Mouse (Mus musculus): ENCODE results near the gene Rsu1. TPM values are rescaled to one million over a fixed set of nuclear protein-coding genes. Genes with fewer than 3 reads are reported as not detected.

The Rsu1 gene
- polyA plus RNA-seq, 1 experiment from 2014 or later, result 140 TPM

GRCm38 (mm10) chr2:13270736-13271135 lies 479 bp downstream of the Rsu1 start:
- peak overlapping the region; percentile 71 for H3K9ac ChIP-seq (ENCODE audit: low read depth, low read length)
- ATAC-seq (ENCODE audit: low read depth) (0 out of 2 replicates have a peak, but pooled peaks have one; percentile 0), DNase-seq (ENCODE audit: low spot score) (peak; percentile 6)
- H3K36me3 ChIP-seq (ENCODE audit: control insufficient read depth, insufficient read depth, low read length), result no peaks in the 10 kb centered on the region
- H3K9me3 ChIP-seq (ENCODE audit: control insufficient read depth, low read length), result no peaks in the 10 kb centered on the region
- 0 out of 2 replicates have a peak overlapping the region, but pooled peaks have one; percentile 45 for H3K27ac ChIP-seq (replicated peaks; ENCODE audit: low read depth, low read length)
- H3K4me2 ChIP-seq (ENCODE audit: low read depth, low read length), result peak overlapping the region; percentile 88
- H3K4me1 ChIP-seq (ENCODE audit: control insufficient read depth, insufficient read depth, low read length), result peaks cover 3% of the 10 kb centered on the region; the same call in 1 of the 2 replicates
- peak overlapping the region; percentile 60 for H3K4me3 ChIP-seq (ENCODE audit: low read depth, low read length)
- no peaks in the 10 kb centered on the region for H3K27me3 ChIP-seq (replicated peaks; ENCODE audit: control insufficient read depth, insufficient read depth, low read length)
- 40% methylated on average over 8 of the region's 8 CpGs for WGBS

DNA sequence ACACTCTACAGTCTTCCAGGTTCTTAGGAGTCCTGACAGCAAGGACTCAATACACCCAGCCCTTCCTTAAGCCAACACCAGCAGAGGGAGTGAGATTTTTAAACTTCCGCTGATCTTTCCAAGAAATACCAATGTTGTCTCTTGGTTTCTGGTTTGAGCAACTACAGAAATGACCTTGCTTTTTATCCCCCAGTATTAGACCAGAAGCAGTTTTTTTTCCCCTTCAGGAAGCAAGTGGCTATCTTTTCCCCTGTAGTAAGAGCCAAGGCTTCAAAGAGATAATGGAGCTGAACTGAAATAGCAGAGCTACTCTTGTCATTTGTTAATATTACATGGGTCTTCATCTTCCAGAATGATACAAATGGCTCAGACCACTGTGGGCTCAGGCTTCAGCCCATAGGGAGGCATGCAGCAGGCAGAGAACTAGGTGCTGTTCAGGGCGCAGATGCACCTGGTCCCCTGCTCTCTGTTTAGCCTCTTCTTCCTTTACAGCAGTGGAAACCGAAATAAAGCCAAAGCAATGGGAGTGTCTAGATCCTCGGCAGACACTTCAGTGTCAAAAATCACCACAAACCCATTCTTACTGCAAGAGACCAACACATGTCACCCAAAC lies 2.4 kb downstream of the Rsu1 start:
- H3K27ac ChIP-seq (replicated peaks; ENCODE audit: low read depth, low read length), result no peak overlapping the region
- WGBS, result 94% methylated on average over 4 of the region's 4 CpGs
- ATAC-seq (ENCODE audit: low read depth), result no peak

DNA sequence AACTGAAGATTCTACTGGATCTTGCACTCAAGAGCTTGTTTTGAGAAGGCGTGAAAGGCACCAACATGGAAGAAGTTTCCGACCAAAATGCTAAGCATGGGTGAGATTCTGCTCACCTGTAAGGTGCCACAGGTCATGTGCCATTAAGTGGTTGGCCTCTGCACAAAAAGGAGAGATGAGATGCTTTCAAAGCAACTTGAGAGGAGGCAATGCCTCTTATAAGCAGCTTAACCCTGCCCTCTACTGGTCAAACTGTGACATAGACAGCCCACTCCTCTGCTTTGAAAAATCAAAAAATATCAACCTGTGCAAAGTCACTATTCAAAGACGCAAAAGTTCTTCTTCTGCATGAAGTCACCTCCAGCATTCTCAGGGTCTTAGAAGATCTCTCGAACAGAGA lies 6.3 kb downstream of the Rsu1 start:
- ATAC-seq (ENCODE audit: low read depth) (no peak), DNase-seq (ENCODE audit: low spot score) (peak; percentile 75)
- Histone ChIP-seq H3K36me3 (ENCODE audit: control insufficient read depth, insufficient read depth, low read length) (0 out of 2 replicates have a peak, but pooled peaks cover 3% of the 10 kb centered on the region), H3K4me1 (ENCODE audit: control insufficient read depth, insufficient read depth, low read length) (no peaks in the 10 kb centered on the region; the same call in 1 of the 2 replicates), H3K4me3 (ENCODE audit: low read depth, low read length) (no peak overlapping the region), H3K27me3 (replicated peaks; ENCODE audit: control insufficient read depth, insufficient read depth, low read length) (no peaks in the 10 kb centered on the region), H3K9me3 (ENCODE audit: control insufficient read depth, low read length) (no peaks in the 10 kb centered on the region), H3K9ac (ENCODE audit: low read depth, low read length) (no peak overlapping the region), H3K4me2 (ENCODE audit: low read depth, low read length) (no peak overlapping the region), H3K27ac (replicated peaks; ENCODE audit: low read depth, low read length) (no peak overlapping the region)
- 47% methylated on average over 4 of the region's 4 CpGs for WGBS

More for the DNA sequence above, 2.4 kb downstream of the Rsu1 start:
- Histone ChIP-seq H3K27me3 (replicated peaks; ENCODE audit: control insufficient read depth, insufficient read depth, low read length) (no peaks in the 10 kb centered on the region), H3K4me1 (ENCODE audit: control insufficient read depth, insufficient read depth, low read length) (peaks cover 3% of the 10 kb centered on the region; the same call in 1 of the 2 replicates), H3K4me2 (ENCODE audit: low read depth, low read length) (no peak overlapping the region), H3K36me3 (ENCODE audit: control insufficient read depth, insufficient read depth, low read length) (no peaks in the 10 kb centered on the region), H3K4me3 (ENCODE audit: low read depth, low read length) (no peak overlapping the region), H3K9me3 (ENCODE audit: control insufficient read depth, low read length) (no peaks in the 10 kb centered on the region), H3K9ac (ENCODE audit: low read depth, low read length) (no peak overlapping the region)
- DNase-seq (ENCODE audit: low spot score), result no peak

DNA sequence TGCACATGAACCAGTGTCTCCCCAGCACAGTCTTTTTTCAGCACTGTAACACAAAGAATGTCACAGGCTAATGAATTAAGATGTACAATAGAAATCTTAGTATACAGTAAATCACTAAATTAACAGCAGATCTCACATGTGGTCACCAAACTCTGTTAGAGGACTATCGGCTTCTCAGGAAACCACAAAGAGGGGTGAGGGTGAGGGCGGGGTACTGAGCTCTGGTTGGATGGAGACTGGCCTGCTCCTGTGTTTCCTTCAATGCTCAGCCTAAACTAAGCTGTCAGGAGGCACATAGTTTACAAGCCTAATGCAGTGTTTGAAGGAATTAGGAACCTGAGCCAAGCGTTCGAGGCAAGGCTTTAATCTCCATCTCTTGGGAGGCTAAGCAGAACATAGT lies 8.1 kb downstream of the Rsu1 start:
- H3K4me2 ChIP-seq (ENCODE audit: low read depth, low read length), result no peak overlapping the region
- DNase-seq (ENCODE audit: low spot score), result peak; percentile 18
- H3K36me3 ChIP-seq (ENCODE audit: control insufficient read depth, insufficient read depth, low read length), result 0 out of 2 replicates have a peak, but pooled peaks cover 3% of the 10 kb centered on the region
- no peaks in the 10 kb centered on the region; the same call in 1 of the 2 replicates for H3K4me1 ChIP-seq (ENCODE audit: control insufficient read depth, insufficient read depth, low read length)
- 37% methylated on average over 4 of the region's 4 CpGs for WGBS
- H3K9me3 ChIP-seq (ENCODE audit: control insufficient read depth, low read length), result no peaks in the 10 kb centered on the region
- no peaks in the 10 kb centered on the region for H3K27me3 ChIP-seq (replicated peaks; ENCODE audit: control insufficient read depth, insufficient read depth, low read length)
- H3K27ac ChIP-seq (replicated peaks; ENCODE audit: low read depth, low read length), result no peak overlapping the region
- H3K4me3 ChIP-seq (ENCODE audit: low read depth, low read length), result no peak overlapping the region
- ATAC-seq (ENCODE audit: low read depth), result peak; percentile 50; the same call in 1 of the 2 replicates
- H3K9ac ChIP-seq (ENCODE audit: low read depth, low read length), result no peak overlapping the region

DNA sequence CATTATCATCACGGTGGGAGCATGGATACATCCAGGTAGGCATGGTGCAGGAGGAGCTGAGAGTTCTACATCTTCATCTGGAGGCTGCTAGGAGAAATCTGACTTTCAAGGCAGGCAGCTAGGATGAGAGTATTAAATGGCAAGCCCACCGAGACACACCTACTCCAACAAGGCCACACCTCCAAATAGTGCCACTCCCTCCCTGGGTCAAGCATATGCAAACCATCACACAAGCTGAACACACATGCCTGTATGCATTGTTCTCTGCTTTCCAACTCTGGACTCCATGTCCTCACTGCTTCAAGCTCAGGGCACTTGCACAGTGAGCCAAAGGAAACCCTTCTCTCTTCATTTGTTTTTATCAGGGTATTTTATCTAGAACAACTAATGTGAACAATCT lies 12.6 kb downstream of the Rsu1 start:
- no peak overlapping the region for H3K9ac ChIP-seq (ENCODE audit: low read depth, low read length)
- H3K36me3 ChIP-seq (ENCODE audit: control insufficient read depth, insufficient read depth, low read length), result peaks cover 28% of the 10 kb centered on the region
- H3K4me3 ChIP-seq (ENCODE audit: low read depth, low read length), result no peak overlapping the region
- H3K27ac ChIP-seq (replicated peaks; ENCODE audit: low read depth, low read length), result no peak overlapping the region
- no peak for DNase-seq (ENCODE audit: low spot score)
- ATAC-seq (ENCODE audit: low read depth), result no peak
- no peaks in the 10 kb centered on the region; the same call in 1 of the 2 replicates for H3K4me1 ChIP-seq (ENCODE audit: control insufficient read depth, insufficient read depth, low read length)
- 0 out of 2 replicates have a peak, but pooled peaks cover 6% of the 10 kb centered on the region for H3K9me3 ChIP-seq (ENCODE audit: control insufficient read depth, low read length)
- H3K4me2 ChIP-seq (ENCODE audit: low read depth, low read length), result no peak overlapping the region
- H3K27me3 ChIP-seq (replicated peaks; ENCODE audit: control insufficient read depth, insufficient read depth, low read length), result no peaks in the 10 kb centered on the region
- WGBS, result 70% methylated on average over 2 of the region's 2 CpGs

- ATAC-seq (ENCODE audit: low read depth) (no peak), DNase-seq (ENCODE audit: low spot score) (no peak)
- Histone ChIP-seq H3K9me3 (ENCODE audit: control insufficient read depth, low read length) (no peaks in the 10 kb centered on the region), H3K4me1 (ENCODE audit: control insufficient read depth, insufficient read depth, low read length) (no peaks in the 10 kb centered on the region), H3K27me3 (replicated peaks; ENCODE audit: control insufficient read depth, insufficient read depth, low read length) (no peaks in the 10 kb centered on the region; the same call in 1 of the 2 replicates), H3K4me3 (ENCODE audit: low read depth, low read length) (no peak overlapping the region), H3K27ac (replicated peaks; ENCODE audit: low read depth, low read length) (no peak overlapping the region), H3K36me3 (ENCODE audit: control insufficient read depth, insufficient read depth, low read length) (no peaks in the 10 kb centered on the region), H3K9ac (ENCODE audit: low read depth, low read length) (no peak overlapping the region), H3K4me2 (ENCODE audit: low read depth, low read length) (no peak overlapping the region)
- WGBS, result 51% methylated on average over 9 of the region's 9 CpGs
These were observed 30.5 kb downstream of the Rsu1 start for GRCm38 (mm10) chr2:13240711-13241110.

GRCm38 (mm10) chr2:13237140-13237901 lies 33.9 kb downstream of the Rsu1 start:
- Histone ChIP-seq H3K4me3 (ENCODE audit: low read depth, low read length) (no peak overlapping the region), H3K4me2 (ENCODE audit: low read depth, low read length) (no peak overlapping the region), H3K27ac (replicated peaks; ENCODE audit: low read depth, low read length) (no peak overlapping the region), H3K27me3 (replicated peaks; ENCODE audit: control insufficient read depth, insufficient read depth, low read length) (no peaks in the 10 kb centered on the region; the same call in 1 of the 2 replicates), H3K9ac (ENCODE audit: low read depth, low read length) (no peak overlapping the region), H3K4me1 (ENCODE audit: control insufficient read depth, insufficient read depth, low read length) (peaks cover 3% of the 10 kb centered on the region; the same call in 1 of the 2 replicates), H3K9me3 (ENCODE audit: control insufficient read depth, low read length) (no peaks in the 10 kb centered on the region), H3K36me3 (ENCODE audit: control insufficient read depth, insufficient read depth, low read length) (no peaks in the 10 kb centered on the region)
- DNase-seq (ENCODE audit: low spot score) (peak; percentile 88), ATAC-seq (ENCODE audit: low read depth) (no peak)
- 70% methylated on average over 8 of the region's 8 CpGs for WGBS

GRCm38 (mm10) chr2:13235696-13236095 lies 35.5 kb downstream of the Rsu1 start:
- ATAC-seq (ENCODE audit: low read depth), result no peak
- Histone ChIP-seq H3K36me3 (ENCODE audit: control insufficient read depth, insufficient read depth, low read length) (no peaks in the 10 kb centered on the region), H3K9ac (ENCODE audit: low read depth, low read length) (no peak overlapping the region), H3K4me1 (ENCODE audit: control insufficient read depth, insufficient read depth, low read length) (peaks cover 3% of the 10 kb centered on the region; the same call in 1 of the 2 replicates), H3K4me3 (ENCODE audit: low read depth, low read length) (no peak overlapping the region), H3K27me3 (replicated peaks; ENCODE audit: control insufficient read depth, insufficient read depth, low read length) (no peaks in the 10 kb centered on the region; the same call in 1 of the 2 replicates), H3K27ac (replicated peaks; ENCODE audit: low read depth, low read length) (no peak overlapping the region), H3K4me2 (ENCODE audit: low read depth, low read length) (no peak overlapping the region), H3K9me3 (ENCODE audit: control insufficient read depth, low read length) (no peaks in the 10 kb centered on the region)
- 59% methylated on average over 5 of the region's 5 CpGs for WGBS
- no peak for DNase-seq (ENCODE audit: low spot score)
